ENCODE assay signal across 17 mouse cellular contexts in the genomic region with DNA sequence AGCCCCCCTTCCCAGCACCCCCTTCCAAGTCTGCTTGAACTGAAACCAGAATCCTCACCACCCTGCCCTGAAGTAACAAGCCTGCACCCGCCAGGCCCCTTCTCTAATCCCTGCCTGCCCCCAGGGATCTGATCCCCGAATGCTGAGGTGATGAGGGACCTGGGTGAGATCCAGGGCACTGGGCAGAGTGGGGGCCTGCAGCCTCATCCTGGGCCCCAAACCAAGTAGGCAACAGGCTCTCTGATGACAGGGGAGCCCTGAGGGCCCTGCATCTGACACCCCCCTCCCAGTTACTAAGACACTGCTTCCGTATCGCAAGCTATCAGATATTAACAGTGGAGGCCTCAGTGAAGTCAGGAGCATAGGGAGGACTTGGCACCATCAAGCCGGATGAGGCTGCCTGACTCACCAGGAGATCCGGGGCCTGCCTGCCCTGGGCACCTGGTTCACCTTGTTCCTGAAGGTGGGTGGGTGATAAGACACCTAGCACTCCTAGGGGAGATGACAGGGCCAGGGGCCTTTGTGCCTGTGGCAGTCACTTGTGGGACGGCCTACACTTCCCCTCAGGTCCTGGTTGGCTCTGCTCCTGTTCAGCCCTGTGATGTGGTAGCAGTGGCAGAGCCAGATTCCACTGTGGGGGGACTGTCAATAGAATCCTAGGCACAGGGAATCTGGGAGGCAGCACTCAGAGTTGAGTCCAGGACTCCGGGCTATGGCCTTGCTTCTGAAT. TPM values are rescaled to one million over a fixed set of nuclear protein-coding genes. Genes with fewer than 3 reads are reported as not detected.
DNase-seq lines count a peak whose midpoint lies in the region; ATAC-seq and TF ChIP-seq lines count a peak whose summit lies in the region.
"Had no signal": no experiment of that assay in that cellular context is flagged by ENCODE, and none has a peak within 500 bp of the region (broad histone marks: within the 10 kb centered on the region; RNA-seq: fewer than 3 reads in every experiment).

No protein-coding gene starts in this region.

- peak in 1 of 2 experiments; percentile 59 for DNase-seq in cerebellum, adult 2 months
- DNase-seq in cerebellum, adult 11 months, result no peak
- DNase-seq in embryonic facial prominence, embryonic 10.5 days (ENCODE audit: low spot score), result no peak
- DNase-seq in limb, embryonic 10.5 days (ENCODE audit: low spot score), result no peak
- no peak for DNase-seq in layer of hippocampus, adult 9-10 months (ENCODE audit: low spot score)
- DNase-seq: adrenal gland, postnatal 10 days; gastrocnemius, postnatal 10 days; heart, adult 18-20 months; heart, postnatal 4 days had no signal

- no peak overlapping the region for H3K4me3 ChIP-seq in cerebellum, adult 2 months (replicated peaks; ENCODE audit: insufficient read depth, low read depth, low read length)
- no peak overlapping the region for H3K4me3 ChIP-seq in embryonic facial prominence, embryonic 12.5 days
- H3K4me3 ChIP-seq in embryonic facial prominence, embryonic 10.5 days, result no peak overlapping the region
- H3K4me3 ChIP-seq in limb, embryonic 13.5 days, result no peak overlapping the region
- H3K4me3 ChIP-seq in limb, embryonic 10.5 days, result no peak overlapping the region
- H3K4me3 ChIP-seq: forebrain, embryonic 12.5 days; heart, embryonic 12.5 days; hindbrain, embryonic 12.5 days had no signal

- no peaks in the 10 kb centered on the region for H3K9me3 ChIP-seq in embryonic facial prominence, embryonic 12.5 days
- H3K9me3 ChIP-seq in embryonic facial prominence, embryonic 10.5 days, result no peaks in the 10 kb centered on the region
- H3K9me3 ChIP-seq in limb, embryonic 13.5 days, result no peaks in the 10 kb centered on the region
- H3K9me3 ChIP-seq in limb, embryonic 10.5 days (replicated peaks), result no peaks in the 10 kb centered on the region
- H3K9me3 ChIP-seq: forebrain, embryonic 12.5 days; heart, embryonic 12.5 days; hindbrain, embryonic 12.5 days had no signal

- no peak overlapping the region for H3K4me2 ChIP-seq in embryonic facial prominence, embryonic 12.5 days (replicated peaks)
- H3K4me2 ChIP-seq in limb, embryonic 13.5 days (replicated peaks), result no peak overlapping the region
- H3K4me2 ChIP-seq: forebrain, embryonic 12.5 days; heart, embryonic 12.5 days; hindbrain, embryonic 12.5 days had no signal

- no peak for TF ChIP-seq POLR2A in cerebellum, adult 2 months (IDR thresholded peaks at IDR 0.05; ENCODE audit: borderline replicate concordance, insufficient read depth, low read length)

- H3K27ac ChIP-seq in cerebellum, adult 2 months (ENCODE audit: insufficient read depth, low read length), result peak overlapping the region; percentile 59
- H3K27ac ChIP-seq in embryonic facial prominence, embryonic 12.5 days, result no peak overlapping the region
- no peak overlapping the region for H3K27ac ChIP-seq in embryonic facial prominence, embryonic 10.5 days (replicated peaks)
- no peak overlapping the region for H3K27ac ChIP-seq in limb, embryonic 13.5 days
- no peak overlapping the region for H3K27ac ChIP-seq in limb, embryonic 10.5 days
- H3K27ac ChIP-seq: forebrain, embryonic 12.5 days; hindbrain, embryonic 12.5 days had no signal

- peaks cover 35% of the 10 kb centered on the region for H3K36me3 ChIP-seq in embryonic facial prominence, embryonic 12.5 days
- H3K36me3 ChIP-seq in embryonic facial prominence, embryonic 10.5 days (replicated peaks), result peaks cover 39% of the 10 kb centered on the region
- H3K36me3 ChIP-seq in limb, embryonic 13.5 days, result peaks cover 51% of the 10 kb centered on the region
- peaks cover 21% of the 10 kb centered on the region for H3K36me3 ChIP-seq in limb, embryonic 10.5 days

- ATAC-seq in embryonic facial prominence, embryonic 12.5 days (ENCODE audit: insufficient number of reproducible peaks, insufficient read depth, low FRiP score, low TSS enrichment), result no peak
- no peak for ATAC-seq in limb, embryonic 13.5 days (ENCODE audit: low FRiP score, low read depth)
- ATAC-seq: forebrain, embryonic 16.5 days; hindbrain, embryonic 16.5 days; inflammation-experienced regulatory T-cells, adult 6 months had no signal

- TF ChIP-seq CTCF in cerebellum, adult 2 months (IDR thresholded peaks at IDR 0.05; ENCODE audit: borderline replicate concordance, insufficient read depth, low read depth, low read length), result no peak

- no peaks in the 10 kb centered on the region for H3K27me3 ChIP-seq in cerebellum, adult 2 months (ENCODE audit: control insufficient read depth, insufficient read depth, low read length)
- no peaks in the 10 kb centered on the region for H3K27me3 ChIP-seq in embryonic facial prominence, embryonic 12.5 days
- no peaks in the 10 kb centered on the region for H3K27me3 ChIP-seq in embryonic facial prominence, embryonic 10.5 days (replicated peaks; ENCODE audit: low read depth, poor library complexity, severe bottlenecking)
- H3K27me3 ChIP-seq in limb, embryonic 13.5 days, result no peaks in the 10 kb centered on the region
- no peaks in the 10 kb centered on the region for H3K27me3 ChIP-seq in limb, embryonic 10.5 days (ENCODE audit: low read depth, poor library complexity, severe bottlenecking)
- H3K27me3 ChIP-seq: forebrain, embryonic 12.5 days; heart, embryonic 12.5 days; hindbrain, embryonic 12.5 days had no signal

- WGBS in cerebellum, adult 2 months, result 28% methylated on average over 8 of the region's 8 CpGs
- WGBS in embryonic facial prominence, embryonic 12.5 days, result 81% methylated on average over 8 of the region's 8 CpGs
- 82% methylated on average over 8 of the region's 8 CpGs for WGBS in embryonic facial prominence, embryonic 10.5 days
- 73% methylated on average over 8 of the region's 8 CpGs for WGBS in limb, embryonic 13.5 days
- 86% methylated on average over 8 of the region's 8 CpGs for WGBS in limb, embryonic 10.5 days

- peaks cover 62% of the 10 kb centered on the region for H3K4me1 ChIP-seq in cerebellum, adult 2 months (ENCODE audit: control insufficient read depth, insufficient read depth, low read length)
- H3K4me1 ChIP-seq in embryonic facial prominence, embryonic 12.5 days, result no peaks in the 10 kb centered on the region
- H3K4me1 ChIP-seq in embryonic facial prominence, embryonic 10.5 days, result peaks cover 6% of the 10 kb centered on the region
- H3K4me1 ChIP-seq in limb, embryonic 13.5 days, result no peaks in the 10 kb centered on the region
- H3K4me1 ChIP-seq in limb, embryonic 10.5 days, result peaks cover 3% of the 10 kb centered on the region; the same call in 1 of the 2 replicates
- H3K4me1 ChIP-seq: forebrain, embryonic 12.5 days; hindbrain, embryonic 12.5 days had no signal

- H3K9ac ChIP-seq in embryonic facial prominence, embryonic 12.5 days, result 0 out of 2 replicates have a peak overlapping the region, but pooled peaks have one; percentile 15
- H3K9ac ChIP-seq in limb, embryonic 13.5 days, result peak overlapping the region; percentile 31; the same call in 1 of the 2 replicates
- H3K9ac ChIP-seq: forebrain, embryonic 12.5 days; heart, embryonic 12.5 days; hindbrain, embryonic 12.5 days had no signal

RNA-seq across cellular contexts. Expression of a gene that starts 21.1 kb away (rescaled TPM):
- 2.2 and 3.1 TPM in 2 replicates for polyA plus RNA-seq in cerebellum, adult 2 months (2012; rRNA removed)
- 0.61 and 1.4 TPM in 2 replicates for polyA plus RNA-seq in embryonic facial prominence, embryonic 12.5 days (2016; fragmentation: Nextera tagmentation; extraction: Ambion mirVana)
- 0.19 and 0.37 TPM in 2 replicates for polyA plus RNA-seq in embryonic facial prominence, embryonic 10.5 days (2016; fragmentation: Nextera tagmentation; extraction: Ambion mirVana)
- 26.4 and 40.8 TPM in 2 replicates for polyA plus RNA-seq in limb, embryonic 13.5 days (2015; fragmentation: Nextera tagmentation; extraction: Ambion mirVana)
- polyA plus RNA-seq in limb, embryonic 10.5 days (2016; fragmentation: Nextera tagmentation; extraction: Ambion mirVana), result 0.08 and 0.35 TPM in 2 replicates

RNA-seq across cellular contexts. Expression of a gene that starts 41.4 kb away (rescaled TPM):
- polyA plus RNA-seq in cerebellum, adult 2 months (2012; rRNA removed), result 37.9 and 41.3 TPM in 2 replicates
- 33.7 and 36.0 TPM in 2 replicates for polyA plus RNA-seq in embryonic facial prominence, embryonic 12.5 days (2016; fragmentation: Nextera tagmentation; extraction: Ambion mirVana)
- polyA plus RNA-seq in embryonic facial prominence, embryonic 10.5 days (2016; fragmentation: Nextera tagmentation; extraction: Ambion mirVana), result 21.9 and 22.1 TPM in 2 replicates
- polyA plus RNA-seq in limb, embryonic 13.5 days (2015; fragmentation: Nextera tagmentation; extraction: Ambion mirVana), result 18.7 and 19.5 TPM in 2 replicates
- 25.6 and 26.7 TPM in 2 replicates for polyA plus RNA-seq in limb, embryonic 10.5 days (2016; fragmentation: Nextera tagmentation; extraction: Ambion mirVana)

RNA-seq across cellular contexts. Expression of a gene that starts 44.9 kb away (rescaled TPM):
- polyA plus RNA-seq in cerebellum, adult 2 months (2012; rRNA removed), result 90.2 and 105 TPM in 2 replicates
- 22.1 and 24.1 TPM in 2 replicates for polyA plus RNA-seq in embryonic facial prominence, embryonic 12.5 days (2016; fragmentation: Nextera tagmentation; extraction: Ambion mirVana)
- 17.3 and 20.6 TPM in 2 replicates for polyA plus RNA-seq in embryonic facial prominence, embryonic 10.5 days (2016; fragmentation: Nextera tagmentation; extraction: Ambion mirVana)
- polyA plus RNA-seq in limb, embryonic 13.5 days (2015; fragmentation: Nextera tagmentation; extraction: Ambion mirVana), result 26.7 and 29.9 TPM in 2 replicates
- 20.1 and 23.2 TPM in 2 replicates for polyA plus RNA-seq in limb, embryonic 10.5 days (2016; fragmentation: Nextera tagmentation; extraction: Ambion mirVana)
